Mouse (Mus musculus) kidney, postnatal 0 days (tissue): Measurements from ENCODE around the gene Gm20388. TPM values are rescaled to one million over a fixed set of nuclear protein-coding genes. Genes with fewer than 3 reads are reported as not detected.

Experiments
- ATAC-seq: fragments of 200-750 bp; cut with Nextera tagmentation; replicated peaks from 2 replicates; pipeline ENCODE4 v1.8.0; 2017; ENCODE audit warnings: low read depth, moderate number of reproducible peaks, moderate TSS enrichment, moderate library complexity; ENCODE audit not compliant: low FRiP score
- DNase-seq: peaks from one replicate; pipeline ENCODE4 v3.0.0-alpha.2; 2016; ENCODE audit warnings: low spot score
- H3K27ac ChIP-seq: fragments of 300-500 bp; sonication (generic); 2 replicates; pipeline ENCODE4 v1.5.1; 2014; ENCODE audit warnings: mild to moderate bottlenecking
- H3K27me3 ChIP-seq: fragments of 300-500 bp; sonication (generic); 2 replicates; pipeline ENCODE4 v1.6.1; 2014; ENCODE audit warnings: low read length, mixed read lengths; ENCODE audit not compliant: insufficient read depth
- H3K36me3 ChIP-seq: fragments of 300-500 bp; sonication (generic); 2 replicates; pipeline ENCODE4 v1.6.1; 2014; ENCODE audit warnings: low read length, mixed read lengths; ENCODE audit not compliant: insufficient read depth
- H3K4me1 ChIP-seq: fragments of 300-500 bp; sonication (generic); replicated peaks from 2 replicates; pipeline ENCODE4 v1.6.1; 2014; ENCODE audit warnings: antibody characterized with exemption, low read length, mixed read lengths; ENCODE audit not compliant: insufficient read depth
- H3K4me2 ChIP-seq: fragments of 300-500 bp; sonication (generic); 2 replicates; pipeline ENCODE4 v1.6.1; 2014; ENCODE audit warnings: mild to moderate bottlenecking, low read length, moderate library complexity, mixed read lengths
- H3K4me3 ChIP-seq: fragments of 300-500 bp; sonication (generic); replicated peaks from 2 replicates; pipeline ENCODE4 v1.5.1; 2014; ENCODE audit warnings: low read depth, low read length
- H3K9ac ChIP-seq: fragments of 300-500 bp; sonication (generic); 2 replicates; pipeline ENCODE4 v1.6.1; 2014; ENCODE audit warnings: low read depth, low read length
- H3K9me3 ChIP-seq: fragments of 300-500 bp; sonication (generic); replicated peaks from 2 replicates; pipeline ENCODE4 v1.6.1; 2016; ENCODE audit warnings: low read length, inconsistent platforms, mixed read lengths
- CTCF ChIP-seq: IDR thresholded peaks from 2 replicates; pipeline ENCODE4 v1.5.1; 2016; ENCODE audit warnings: antibody characterized with exemption, low read depth, mild to moderate bottlenecking, moderate library complexity
- WGBS: fragments of 180-500 bp; shearing (Covaris S2); extraction: QIAGEN DNeasy Blood & Tissue Kit; methylation state at CpG from one replicate; pipeline ENCODE4 v1.1.7; 2014; 5-methylcytosine and 5-hydroxymethylcytosine counted together
- polyA plus RNA-seq: library from polyadenylated mRNA; unstranded; fragments of >200 nt; fragmentation: Nextera tagmentation; extraction: Ambion mirVana; gene quantifications from 2 replicates; pipeline ENCODE4 v1.2.1, GENCODE M21; 2015

Gene Gm20388
- polyA plus RNA-seq, 1 experiment from 2014 or later = not detected

GRCm38 (mm10) chr8:120143911-120144651 is 233.4 kb downstream of the Gm20388 start:
- H3K9ac ChIP-seq = no peak overlapping the region
- ATAC-seq (no peak), DNase-seq (no peak)
- H3K4me1 ChIP-seq = no peaks in the 10 kb centered on the region
- H3K4me2 ChIP-seq = no peak overlapping the region
- H3K27me3 ChIP-seq = no peaks in the 10 kb centered on the region
- no peak overlapping the region for H3K4me3 ChIP-seq
- H3K27ac ChIP-seq = no peak overlapping the region
- no peak for TF ChIP-seq CTCF
- no peaks in the 10 kb centered on the region for H3K36me3 ChIP-seq
- 59% methylated on average over 15 of the region's 15 CpGs for WGBS
- no peaks in the 10 kb centered on the region for H3K9me3 ChIP-seq

- no peaks in the 10 kb centered on the region for H3K27me3 ChIP-seq
- no peak overlapping the region for H3K4me3 ChIP-seq
- no peak overlapping the region for H3K9ac ChIP-seq
- no peaks in the 10 kb centered on the region for H3K9me3 ChIP-seq
- WGBS = 56% methylated on average over 12 of the region's 12 CpGs
- DNase-seq = no peak
- no peak for ATAC-seq
- no peaks in the 10 kb centered on the region for H3K36me3 ChIP-seq
- no peaks in the 10 kb centered on the region for H3K4me1 ChIP-seq
- TF ChIP-seq CTCF = no peak
- H3K27ac ChIP-seq = no peak overlapping the region
- no peak overlapping the region for H3K4me2 ChIP-seq
These were observed 234.1 kb downstream of the Gm20388 start for GRCm38 (mm10) chr8:120144652-120145301.

- Histone ChIP-seq H3K4me3 (no peak overlapping the region), H3K27ac (no peak overlapping the region), H3K27me3 (no peaks in the 10 kb centered on the region), H3K4me2 (no peak overlapping the region), H3K9ac (no peak overlapping the region), H3K36me3 (no peaks in the 10 kb centered on the region), H3K9me3 (no peaks in the 10 kb centered on the region), H3K4me1 (no peaks in the 10 kb centered on the region)
- ATAC-seq (no peak), DNase-seq (no peak)
- TF ChIP-seq CTCF = no peak
- 86% methylated on average over 1 of the region's 1 CpGs for WGBS
These were observed 235.4 kb downstream of the Gm20388 start for GRCm38 (mm10) chr8:120146051-120146450.

- no peak for ATAC-seq
- Histone ChIP-seq H3K27ac (no peak overlapping the region), H3K9me3 (no peaks in the 10 kb centered on the region), H3K9ac (no peak overlapping the region), H3K36me3 (no peaks in the 10 kb centered on the region), H3K4me1 (0 out of 2 replicates have a peak, but pooled peaks cover 4% of the 10 kb centered on the region), H3K4me2 (no peak overlapping the region), H3K4me3 (no peak overlapping the region), H3K27me3 (no peaks in the 10 kb centered on the region)
- 53% methylated on average over 12 of the region's 12 CpGs for WGBS
- no peak for TF ChIP-seq CTCF
- no peak for DNase-seq
These were observed 239.4 kb downstream of the Gm20388 start for GRCm38 (mm10) chr8:120150028-120150427.

GRCm38 (mm10) chr8:120151151-120151550 is 240.5 kb downstream of the Gm20388 start:
- whole genome bisulfite sequencing = 49% methylated on average over 9 of the region's 9 CpGs
- Histone ChIP-seq H3K4me3 (no peak overlapping the region), H3K4me1 (0 out of 2 replicates have a peak, but pooled peaks cover 8% of the 10 kb centered on the region), H3K9me3 (no peaks in the 10 kb centered on the region), H3K4me2 (no peak overlapping the region), H3K27me3 (no peaks in the 10 kb centered on the region), H3K9ac (no peak overlapping the region), H3K27ac (no peak overlapping the region), H3K36me3 (no peaks in the 10 kb centered on the region)
- no peak for TF ChIP-seq CTCF
- ATAC-seq (no peak), DNase-seq (no peak)

- Histone ChIP-seq H3K36me3 (no peaks in the 10 kb centered on the region), H3K4me3 (no peak overlapping the region), H3K27ac (no peak overlapping the region), H3K9ac (no peak overlapping the region), H3K4me2 (no peak overlapping the region), H3K4me1 (0 out of 2 replicates have a peak, but pooled peaks cover 8% of the 10 kb centered on the region), H3K27me3 (no peaks in the 10 kb centered on the region), H3K9me3 (no peaks in the 10 kb centered on the region)
- TF ChIP-seq CTCF = no peak
- ATAC-seq (no peak), DNase-seq (no peak)
- 54% methylated on average over 7 of the region's 7 CpGs for WGBS
These were observed 242.0 kb downstream of the Gm20388 start for GRCm38 (mm10) chr8:120152636-120153035.
